Mouse (Mus musculus): ENCODE data around the gene Flnc.

DNA sequence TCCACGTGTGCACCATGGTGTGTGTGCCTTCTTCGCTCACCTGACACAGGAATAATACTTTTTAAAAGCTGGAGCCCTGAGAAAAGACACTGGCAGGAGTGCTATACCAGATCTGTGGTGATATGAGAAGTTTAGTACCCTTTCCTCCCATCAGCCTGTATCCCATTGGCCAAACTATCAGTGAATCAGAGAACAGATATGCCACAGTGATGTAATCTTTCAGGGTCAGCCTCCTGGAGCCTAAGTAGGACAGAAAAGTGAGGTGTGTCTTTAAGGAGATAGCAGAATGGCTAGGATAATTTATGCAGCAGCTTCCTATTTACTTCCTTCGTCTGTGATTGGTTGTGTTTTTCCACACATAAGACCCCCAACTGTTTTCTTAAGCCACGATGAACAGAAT lies 4.9 kb upstream of the Flnc start:
- no peak for TF ChIP-seq POLR2A (IDR thresholded peaks at IDR 0.05; ENCODE audit: extremely low read depth, insufficient read depth, low read length)
- no peak for TF ChIP-seq CTCF (IDR thresholded peaks at IDR 0.05; ENCODE audit: extremely low read depth, insufficient read depth, low read length)
